Mouse (Mus musculus): ENCODE measurements around the gene Rbm28.

- TF ChIP-seq CTCF (IDR thresholded peaks at IDR 0.05; ENCODE audit: low read depth, low read length), result peak; percentile 57
- TF ChIP-seq POLR2A (IDR thresholded peaks at IDR 0.05; ENCODE audit: borderline replicate concordance, low read depth, low read length), result no peak
These were observed 33.8 kb upstream of the Rbm28 start for GRCm38 (mm10) chr6:29198309-29199222.

All from bone marrow macrophage, adult 2 months (primary cell).